Mouse (Mus musculus) heart, adult 2 months (tissue): ENCODE measurements around the gene Ebpl. TPM values are rescaled to one million over a fixed set of nuclear protein-coding genes. Genes with fewer than 3 reads are reported as not detected.

Experiments
- DNase-seq, 2 experiments: peaks; one replicate each; pipeline ENCODE4 v3.0.0; 2021
- H3K27ac ChIP-seq: fragments of 200-600 bp; 2 replicates; pipeline ENCODE4 v1.8.1; 2022
- H3K27me3 ChIP-seq: fragments of 200-500 bp; 2 replicates; pipeline ENCODE4 v1.6.1; 2012; ENCODE audit warnings: mild to moderate bottlenecking, low read length, inconsistent platforms, mixed read lengths; ENCODE audit not compliant: control insufficient read depth, insufficient read depth
- H3K36me3 ChIP-seq: fragments of 200-500 bp; 2 replicates; pipeline ENCODE4 v1.6.1; 2012; ENCODE audit warnings: low read length, inconsistent platforms; ENCODE audit not compliant: control insufficient read depth, insufficient read depth
- H3K4me1 ChIP-seq: fragments of 200-500 bp; 2 replicates; pipeline ENCODE4 v1.6.1; 2011; ENCODE audit warnings: low read length; ENCODE audit not compliant: control insufficient read depth, insufficient read depth
- H3K4me3 ChIP-seq: fragments of 200-600 bp; 2 replicates; pipeline ENCODE4 v1.8.1; 2022
- H3K79me2 ChIP-seq: fragments of 200-500 bp; replicated peaks from 2 replicates; pipeline ENCODE4 v1.6.1; 2012; ENCODE audit warnings: mild to moderate bottlenecking, inconsistent platforms, low read length, moderate library complexity, mixed read lengths; ENCODE audit not compliant: control insufficient read depth, insufficient read depth
- H3K9ac ChIP-seq: fragments of 200-500 bp; 2 replicates; pipeline ENCODE4 v1.6.1; 2012; ENCODE audit warnings: low read depth, mild to moderate bottlenecking, control low read depth, inconsistent platforms, low read length, mixed read lengths
- CTCF ChIP-seq: fragments of 200-600 bp; IDR thresholded peaks from 2 replicates; pipeline ENCODE4 v1.8.1; 2022; ENCODE audit warnings: antibody characterized with exemption, mild to moderate bottlenecking, moderate library complexity
- EP300 ChIP-seq: fragments of 200-500 bp; IDR thresholded peaks from 2 replicates; pipeline ENCODE4 v1.6.1; 2011; ENCODE audit warnings: low read depth, low read length, control low read depth; ENCODE audit not compliant: insufficient read depth
- POLR2A ChIP-seq: fragments of 200-500 bp; IDR thresholded peaks from 2 replicates; pipeline ENCODE4 v1.6.1; 2011; ENCODE audit warnings: mild to moderate bottlenecking, low read depth, low read length, control low read depth; ENCODE audit not compliant: insufficient read depth
- WGBS: fragments of 180-500 bp; shearing (Covaris S2); methylation state at CpG from one replicate; pipeline ENCODE4 v1.1.7; 2018; 5-methylcytosine and 5-hydroxymethylcytosine counted together
- intact Hi-C: fragments of 180-260 bp; cut with DNase I; formaldehyde crosslinking; loops from one replicate; pipeline ENCODE4 v1.15.1; 2025
- polyA plus RNA-seq: library from polyadenylated mRNA; depleted of rRNA; stranded (reverse); fragments of >200 nt; gene quantifications from 2 replicates; pipeline ENCODE4 v1.2.3, GENCODE M21; 2012
- total RNA-seq, 2 experiments: library from RNA; stranded (reverse); gene quantifications; 2 replicates each; pipeline ENCODE4 v1.2.3; 2021

Gene Ebpl
- total and polyA plus RNA-seq, 3 experiments, result 0.98 to 1.2 (median 1.0) TPM

- 46% methylated on average over 2 of the region's 2 CpGs for WGBS
- intact Hi-C loops, result no loop called here
- H3K9ac ChIP-seq, result no peak overlapping the region
- no peaks in the 10 kb centered on the region for H3K4me1 ChIP-seq
- no peak overlapping the region for H3K4me3 ChIP-seq
- DNase-seq, result no peak
- H3K36me3 ChIP-seq, result no peaks in the 10 kb centered on the region
- H3K27ac ChIP-seq, result no peak overlapping the region
- no peak for TF ChIP-seq EP300
- no peak for TF ChIP-seq POLR2A
- no peak for TF ChIP-seq CTCF
- H3K79me2 ChIP-seq, result no peaks in the 10 kb centered on the region
- no peaks in the 10 kb centered on the region for H3K27me3 ChIP-seq
Observed at GRCm38 (mm10) chr14:61302428-61302827, 57.8 kb downstream of the Ebpl start.

GRCm38 (mm10) chr14:61301323-61301722 lies 58.9 kb downstream of the Ebpl start:
- Histone ChIP-seq H3K27ac (no peak overlapping the region), H3K79me2 (no peaks in the 10 kb centered on the region), H3K9ac (no peak overlapping the region), H3K27me3 (no peaks in the 10 kb centered on the region), H3K36me3 (no peaks in the 10 kb centered on the region), H3K4me3 (no peak overlapping the region), H3K4me1 (no peaks in the 10 kb centered on the region)
- intact Hi-C loops, result no loop called here
- no peak for DNase-seq
- 39% methylated on average over 2 of the region's 2 CpGs for WGBS
- TF ChIP-seq EP300 (no peak), CTCF (no peak), POLR2A (no peak)

GRCm38 (mm10) chr14:61299810-61300209 lies 60.4 kb downstream of the Ebpl start:
- WGBS, result 90% methylated on average over 6 of the region's 6 CpGs
- no peaks in the 10 kb centered on the region for H3K4me1 ChIP-seq
- intact Hi-C loops, result loop anchor here (10.0 kb wide), 1 partner anchor 165 kb away; the partner anchor contains the start of gene Sacs
- no peaks in the 10 kb centered on the region for H3K36me3 ChIP-seq
- H3K9ac ChIP-seq, result no peak overlapping the region
- TF ChIP-seq EP300, result no peak
- no peak for TF ChIP-seq POLR2A
- TF ChIP-seq CTCF, result no peak
- no peaks in the 10 kb centered on the region for H3K27me3 ChIP-seq
- DNase-seq, result no peak
- no peaks in the 10 kb centered on the region for H3K79me2 ChIP-seq
- H3K4me3 ChIP-seq, result no peak overlapping the region
- H3K27ac ChIP-seq, result no peak overlapping the region

GRCm38 (mm10) chr14:61294738-61295079 lies 65.5 kb downstream of the Ebpl start:
- H3K79me2 ChIP-seq, result no peaks in the 10 kb centered on the region
- no peaks in the 10 kb centered on the region for H3K27me3 ChIP-seq
- DNase-seq, result peak; percentile 30 to 55
- no peak overlapping the region for H3K9ac ChIP-seq
- H3K4me3 ChIP-seq, result no peak overlapping the region
- intact Hi-C loops, result loop anchor here (1.0 to 10.0 kb wide), 3 partner anchors 52 to 495 kb away; partner anchors contain the start of gene Sacs
- H3K27ac ChIP-seq, result no peak overlapping the region
- 14% methylated on average over 6 of the region's 6 CpGs for WGBS
- peak; percentile 48 for TF ChIP-seq CTCF
- no peak for TF ChIP-seq POLR2A
- no peaks in the 10 kb centered on the region for H3K36me3 ChIP-seq
- H3K4me1 ChIP-seq, result no peaks in the 10 kb centered on the region

- intact Hi-C loops, result loop anchor here (1.0 to 10.0 kb wide), 3 partner anchors 52 to 495 kb away; partner anchors contain the start of gene Sacs
- Histone ChIP-seq H3K79me2 (no peaks in the 10 kb centered on the region), H3K36me3 (no peaks in the 10 kb centered on the region), H3K27ac (no peak overlapping the region), H3K27me3 (no peaks in the 10 kb centered on the region), H3K4me1 (no peaks in the 10 kb centered on the region), H3K4me3 (no peak overlapping the region), H3K9ac (no peak overlapping the region)
- peak; percentile 65 to 68 for DNase-seq
- no peak for TF ChIP-seq EP300
- TF ChIP-seq CTCF, result peak; percentile 73
- TF ChIP-seq POLR2A, result no peak
- 45% methylated on average over 16 of the region's 16 CpGs for WGBS
Observed at GRCm38 (mm10) chr14:61293884-61294737, 66.1 kb downstream of the Ebpl start.

GRCm38 (mm10) chr14:61290664-61291063 lies 69.6 kb downstream of the Ebpl start:
- TF ChIP-seq CTCF (no peak), POLR2A (no peak), EP300 (no peak)
- H3K27me3 ChIP-seq, result no peaks in the 10 kb centered on the region
- H3K27ac ChIP-seq, result no peak overlapping the region
- H3K4me1 ChIP-seq, result no peaks in the 10 kb centered on the region
- DNase-seq, result peak in 1 of 2 experiments; percentile 12
- intact Hi-C loops, result loop anchor here (10.0 kb wide), 1 partner anchor 156 kb away; the partner anchor contains the start of gene Sacs
- no peak overlapping the region for H3K4me3 ChIP-seq
- WGBS, result 33% methylated on average over 3 of the region's 3 CpGs
- no peak overlapping the region for H3K9ac ChIP-seq
- no peaks in the 10 kb centered on the region for H3K79me2 ChIP-seq
- no peaks in the 10 kb centered on the region for H3K36me3 ChIP-seq
